Mouse (Mus musculus) CH12.LX (cell line): Measurements from ENCODE around the gene Gmnn. TPM values are rescaled to one million over a fixed set of nuclear protein-coding genes. Genes with fewer than 3 reads are reported as not detected.

ENCODE experiments used
- DNase-seq: peaks from one replicate; pipeline ENCODE4 v3.0.0-alpha.2; 2013; ENCODE audit errors: extremely low read depth
- H3K27ac ChIP-seq: 2 replicates; pipeline ENCODE4 v1.5.1; 2012; ENCODE audit warnings: low read depth, mild to moderate bottlenecking, control low read depth, moderate library complexity; ENCODE audit not compliant: insufficient read depth
- H3K27me3 ChIP-seq: replicated peaks from 2 replicates; pipeline ENCODE3; 2012; ENCODE audit warnings: inconsistent platforms
- H3K36me3 ChIP-seq, 2 experiments: replicated peaks in 1 of 2; 2 replicates each; pipeline versions ENCODE3 to v1.6.1; 2012; ENCODE audit warnings: inconsistent platforms in 1 of 2, low read length in 1 of 2, mild to moderate bottlenecking in 1 of 2, mixed read lengths in 1 of 2, moderate library complexity in 1 of 2; ENCODE audit not compliant: control insufficient read depth in 1 of 2, insufficient read depth in 1 of 2
- H3K4me1 ChIP-seq, 2 experiments: 2 replicates each; pipeline ENCODE4 v1.6.1; 2012; ENCODE audit warnings: inconsistent platforms in 1 of 2, moderate library complexity in 1 of 2; ENCODE audit not compliant: insufficient read depth in 2 of 2, control insufficient read depth in 1 of 2
- H3K4me2 ChIP-seq: 2 replicates; pipeline ENCODE4 v1.6.1; 2012; ENCODE audit warnings: low read depth, mild to moderate bottlenecking, control low read depth; ENCODE audit not compliant: poor library complexity, insufficient read depth, severe bottlenecking
- H3K4me3 ChIP-seq, 3 experiments: fragments of 150-350 bp in 1 of 3; sonication (generic) in 1 of 3; replicated peaks in 1 of 3; 2 replicates each; pipeline versions ENCODE3 to v1.5.1; 2011 to 2012; ENCODE audit warnings: low read depth in 2 of 3, low read length in 2 of 3, mild to moderate bottlenecking in 2 of 3, moderate library complexity in 2 of 3, control low read depth in 1 of 3, improper control_type of control experiment in 1 of 3, inconsistent platforms in 1 of 3, mixed read lengths in 1 of 3; ENCODE audit not compliant: poor library complexity in 1 of 3
- H3K79me2 ChIP-seq: replicated peaks from 2 replicates; pipeline ENCODE4 v1.6.1; 2012; ENCODE audit warnings: mild to moderate bottlenecking, moderate library complexity; ENCODE audit not compliant: control insufficient read depth, poor library complexity, insufficient read depth, severe bottlenecking; ENCODE audit errors: extremely low read depth
- H3K9ac ChIP-seq: 2 replicates; pipeline ENCODE4 v1.6.1; 2012; ENCODE audit warnings: low read depth, mild to moderate bottlenecking, control low read depth, moderate library complexity; ENCODE audit not compliant: insufficient read depth
- H3K9me3 ChIP-seq: replicated peaks from 2 replicates; pipeline ENCODE3; 2012; ENCODE audit warnings: low read length, inconsistent platforms, mixed read lengths
- BHLHE40 ChIP-seq: IDR thresholded peaks from 2 replicates; pipeline ENCODE4 v1.6.1; 2011; ENCODE audit warnings: mild to moderate bottlenecking, low read depth, low read length, improper control_type of control experiment
- CHD1 ChIP-seq: IDR thresholded peaks from 2 replicates; pipeline ENCODE4 v1.6.1; 2012; ENCODE audit warnings: low read depth, low read length, improper control_type of control experiment, inconsistent platforms
- CHD2 ChIP-seq: IDR thresholded peaks from 2 replicates; pipeline ENCODE4 v1.6.1; 2011; ENCODE audit warnings: low read length, improper control_type of control experiment
- E2F4 ChIP-seq: IDR thresholded peaks from 2 replicates; pipeline ENCODE4 v1.6.1; 2011; ENCODE audit warnings: low read depth, low read length, improper control_type of control experiment; ENCODE audit not compliant: insufficient replicate concordance
- ELF1 ChIP-seq: IDR thresholded peaks from 2 replicates; pipeline ENCODE4 v1.6.1; 2014; ENCODE audit warnings: low read depth, mild to moderate bottlenecking, inconsistent platforms, low read length, improper control_type of control experiment
- GABPA ChIP-seq: IDR thresholded peaks from 2 replicates; pipeline ENCODE4 v1.6.1; 2012; ENCODE audit warnings: low read depth, low read length, improper control_type of control experiment, inconsistent platforms; ENCODE audit not compliant: insufficient replicate concordance
- JUND ChIP-seq: conservative IDR thresholded peaks from 2 replicates; pipeline ENCODE4 v1.6.1; 2011; ENCODE audit warnings: low read depth, low read length, improper control_type of control experiment
- KAT2A ChIP-seq: IDR thresholded peaks from 2 replicates; pipeline ENCODE4 v1.6.1; 2012; ENCODE audit warnings: low read length, improper control_type of control experiment, inconsistent platforms; ENCODE audit not compliant: insufficient replicate concordance
- MAZ ChIP-seq: IDR thresholded peaks from 2 replicates; pipeline ENCODE4 v1.6.1; 2012; ENCODE audit warnings: low read depth, mild to moderate bottlenecking, inconsistent platforms, low read length, improper control_type of control experiment, moderate library complexity
- MEF2A ChIP-seq: IDR thresholded peaks from 2 replicates; pipeline ENCODE4 v1.6.1; 2014; ENCODE audit warnings: low read depth, mild to moderate bottlenecking, inconsistent platforms, low read length, improper control_type of control experiment, borderline replicate concordance
- MXI1 ChIP-seq: IDR thresholded peaks from 2 replicates; pipeline ENCODE4 v1.6.1; 2011; ENCODE audit warnings: mild to moderate bottlenecking, low read depth, low read length, improper control_type of control experiment
- POLR2AphosphoS2 ChIP-seq: IDR thresholded peaks from 2 replicates; pipeline ENCODE4 v1.6.1; 2011; ENCODE audit warnings: low read depth, low read length, improper control_type of control experiment
- RCOR1 ChIP-seq: conservative IDR thresholded peaks from 2 replicates; pipeline ENCODE4 v1.6.1; 2012; ENCODE audit warnings: low read depth, mild to moderate bottlenecking, inconsistent platforms, low read length, improper control_type of control experiment
- SIN3A ChIP-seq: IDR thresholded peaks from 2 replicates; pipeline ENCODE4 v1.6.1; 2012; ENCODE audit warnings: low read length, improper control_type of control experiment, inconsistent platforms
- SMC3 ChIP-seq: IDR thresholded peaks from 2 replicates; pipeline ENCODE4 v1.6.1; 2011; ENCODE audit warnings: low read depth, low read length, improper control_type of control experiment
- TBP ChIP-seq: conservative IDR thresholded peaks from 2 replicates; pipeline ENCODE4 v1.6.1; 2011; ENCODE audit warnings: low read depth, low read length, improper control_type of control experiment
- TCF12 ChIP-seq: IDR thresholded peaks from 2 replicates; pipeline ENCODE4 v1.6.1; 2014; ENCODE audit warnings: low read depth, mild to moderate bottlenecking, inconsistent platforms, low read length, improper control_type of control experiment
- UBTF ChIP-seq: IDR thresholded peaks from 2 replicates; pipeline ENCODE4 v1.6.1; 2012; ENCODE audit warnings: low read depth, mild to moderate bottlenecking, inconsistent platforms, low read length, improper control_type of control experiment, moderate library complexity
- ZMIZ1 ChIP-seq: IDR thresholded peaks from 2 replicates; pipeline ENCODE4 v1.6.1; 2012; ENCODE audit warnings: low read depth, mild to moderate bottlenecking, inconsistent platforms, low read length, improper control_type of control experiment
- ZNF384 ChIP-seq: IDR thresholded peaks from 2 replicates; pipeline ENCODE4 v1.6.1; 2012; ENCODE audit warnings: low read depth, low read length, improper control_type of control experiment, inconsistent platforms
- dilution Hi-C: fragments of 300-500 bp; cut with MboI; formaldehyde crosslinking; loops from 2 replicates; pipeline ENCODE4 v1.14.3; 2020; ENCODE audit warnings: low sequenced_read_pairs; ENCODE audit not compliant: extremely low pct_unique_long_range_greater_than_20kb, extremely low pct_ligation_motif_present
- in situ Hi-C: fragments of 300-500 bp; cut with MboI; formaldehyde crosslinking; loops from 3 replicates; pipeline ENCODE4 v1.14.3; 2019; ENCODE audit warnings: low sequenced_read_pairs, low pct_ligation_motif_present, low pct_unique_long_range_greater_than_20kb, mixed read lengths
- polyA plus RNA-seq: library from polyadenylated mRNA; unstranded; fragments of >175 nt; gene quantifications from 2 replicates; pipeline ENCODE4 v1.2.1, GENCODE M21; 2012; ENCODE audit warnings: low read depth; ENCODE audit not compliant: insufficient read length
- total RNA-seq, 2 experiments: library from RNA; depleted of rRNA; stranded (reverse); fragments of 300-350 nt in 1 of 2; fragments of >200 nt in 1 of 2; gene quantifications; 2 replicates each; pipeline ENCODE4 v1.2.3; 2012 to 2014

Gene Gmnn
- total and polyA plus RNA-seq, 3 experiments: 117 to 166 (median 166) TPM

GRCm38 (mm10) chr13:24799925-24800673 lies 38.4 kb upstream of the Gmnn start:
- dilution Hi-C loops: no loop called here
- Histone ChIP-seq H3K9me3 (no peaks in the 10 kb centered on the region), H3K4me3 (peak overlapping the region; percentile 82 to 91 (median 83)), H3K27me3 (no peaks in the 10 kb centered on the region), H3K9ac (peak overlapping the region; percentile 84), H3K36me3 (peaks cover 3 to 7% of the 10 kb centered on the region in 2 experiments), H3K79me2 (peaks cover 32% of the 10 kb centered on the region), H3K27ac (peak overlapping the region; percentile 33; the same call in 1 of the 2 replicates), H3K4me1 (peaks cover 5 to 10% of the 10 kb centered on the region in 2 experiments; a peak in 3 of 4 replicates), H3K4me2 (peak overlapping the region; percentile 52)
- DNase-seq: no peak
- in situ Hi-C loops: no loop called here
- TF ChIP-seq ZMIZ1 (peak; percentile 45; the same call in 1 of the 2 replicates), ELF1 (peak; percentile 73), MAZ (no peak), MEF2A (no peak), TBP (no peak), GABPA (no peak), CHD2 (peak; percentile 48; the same call in 1 of the 2 replicates), SIN3A (no peak), KAT2A (no peak), UBTF (0 out of 2 replicates have a peak, but pooled peaks have one; percentile 42), SMC3 (no peak), CHD1 (0 out of 2 replicates have a peak, but pooled peaks have one; percentile 48), ZNF384 (no peak), BHLHE40 (no peak), JUND (no peak), MXI1 (0 out of 2 replicates have a peak, but pooled peaks have one; percentile 39), RCOR1 (0 out of 2 replicates have a peak, but pooled peaks have one; percentile 6), POLR2AphosphoS2 (0 out of 2 replicates have a peak, but pooled peaks have one; percentile 2), TCF12 (no peak), E2F4 (no peak)
